Mouse (Mus musculus) stomach, embryonic 14.5 days (tissue): ENCODE data around the gene Ifnl3. TPM values are rescaled to one million over a fixed set of nuclear protein-coding genes. Genes with fewer than 3 reads are reported as not detected.
"Not testable (repeated sequence)": the region's sequence is repeated elsewhere in the genome, so short reads cannot be mapped to it uniquely, and the experiment has no call there.

Source experiments
- ATAC-seq: fragments of 200-750 bp; cut with Nextera tagmentation; 2 replicates; pipeline ENCODE4 v1.8.0; 2017; ENCODE audit warnings: low read depth, moderate TSS enrichment; ENCODE audit not compliant: insufficient number of reproducible peaks, insufficient read depth, low FRiP score
- H3K27ac ChIP-seq: fragments of 300-500 bp; sonication (generic); 2 replicates; pipeline ENCODE4 v1.5.1; 2014; ENCODE audit warnings: mild to moderate bottlenecking, low read length, moderate library complexity, mixed read lengths
- H3K27me3 ChIP-seq: fragments of 300-500 bp; sonication (generic); 2 replicates; pipeline ENCODE4 v1.6.1; 2014; ENCODE audit warnings: low read length, control low read depth, mixed read lengths; ENCODE audit not compliant: control insufficient read depth, insufficient read depth
- H3K36me3 ChIP-seq: fragments of 300-500 bp; sonication (generic); 2 replicates; pipeline ENCODE4 v1.6.1; 2014; ENCODE audit warnings: mild to moderate bottlenecking, control low read depth, low read length, moderate library complexity, mixed read lengths; ENCODE audit not compliant: control insufficient read depth, insufficient read depth
- H3K4me1 ChIP-seq: fragments of 300-500 bp; sonication (generic); 2 replicates; pipeline ENCODE4 v1.6.1; 2014; ENCODE audit warnings: low read length, control low read depth, mixed read lengths; ENCODE audit not compliant: control insufficient read depth, insufficient read depth
- H3K4me2 ChIP-seq: fragments of 300-500 bp; sonication (generic); replicated peaks from 2 replicates; pipeline ENCODE4 v1.6.1; 2014; ENCODE audit warnings: low read depth, low read length, control low read depth
- H3K4me3 ChIP-seq: fragments of 300-500 bp; sonication (generic); 2 replicates; pipeline ENCODE4 v1.5.1; 2014; ENCODE audit warnings: low read depth, low read length, control low read depth
- H3K9ac ChIP-seq: fragments of 300-500 bp; sonication (generic); replicated peaks from 2 replicates; pipeline ENCODE4 v1.6.1; 2014; ENCODE audit warnings: low read depth, mild to moderate bottlenecking, control low read depth, low read length, moderate library complexity, mixed read lengths
- H3K9me3 ChIP-seq: fragments of 300-500 bp; sonication (generic); 2 replicates; pipeline ENCODE4 v1.6.1; 2016; ENCODE audit warnings: low read depth, low read length, control low read depth; ENCODE audit not compliant: control insufficient read depth
- WGBS: fragments of 180-500 bp; shearing (Covaris S2); extraction: QIAGEN DNeasy Blood & Tissue Kit; methylation state at CpG from one replicate; pipeline ENCODE4 v1.1.7; 2014; 5-methylcytosine and 5-hydroxymethylcytosine counted together
- polyA plus RNA-seq: library from polyadenylated mRNA; unstranded; fragments of >200 nt; fragmentation: Nextera tagmentation; extraction: Ambion mirVana; gene quantifications from 2 replicates; pipeline ENCODE4 v1.2.1, GENCODE M21; 2014

The Ifnl3 gene
- not detected in 2 replicates for polyA plus RNA-seq

- ATAC-seq, H3K36me3 ChIP-seq, H3K4me2 ChIP-seq, H3K9ac ChIP-seq, H3K27me3 ChIP-seq, H3K4me1 ChIP-seq, H3K4me3 ChIP-seq, H3K9me3 ChIP-seq, H3K27ac ChIP-seq: not testable (repeated sequence)
- WGBS, result 73% methylated on average over 5 of the region's 6 CpGs
Observed at GRCm38 (mm10) chr7:28522536-28522935, at the start of gene Ifnl3. Ifnl3 (plus strand) TSS chr7:28522836.

GRCm38 (mm10) chr7:28476191-28476590, 46.4 kb upstream of the Ifnl3 start:
- H3K4me2 ChIP-seq, result no peak overlapping the region
- H3K36me3 ChIP-seq, result no peaks in the 10 kb centered on the region
- 84% methylated on average over 6 of the region's 6 CpGs for WGBS
- no peak overlapping the region for H3K9ac ChIP-seq
- H3K4me3 ChIP-seq, result no peak overlapping the region
- no peak overlapping the region for H3K27ac ChIP-seq
- no peaks in the 10 kb centered on the region for H3K9me3 ChIP-seq
- H3K4me1 ChIP-seq, result no peaks in the 10 kb centered on the region
- ATAC-seq, result no peak
- no peaks in the 10 kb centered on the region for H3K27me3 ChIP-seq

DNA sequence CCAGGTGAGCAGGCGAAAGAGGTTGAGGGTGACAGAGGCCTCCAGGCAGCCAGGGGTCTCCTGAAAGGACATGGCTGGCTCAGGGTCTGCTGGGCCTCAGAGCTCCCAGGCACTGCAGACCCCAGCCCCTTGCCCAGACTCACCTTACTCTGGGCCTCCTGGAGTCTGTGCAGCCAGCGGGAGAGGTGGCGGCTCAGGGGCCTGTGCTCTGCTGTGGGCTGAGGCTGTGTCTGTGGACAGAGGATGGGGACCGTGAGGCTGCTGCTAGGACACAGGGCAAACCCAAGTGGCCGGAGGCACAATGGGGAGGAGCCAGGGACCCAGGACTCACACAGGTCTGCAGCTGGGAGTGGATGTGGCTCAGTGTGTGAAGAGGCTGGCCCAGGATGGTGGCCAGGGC, 45.3 kb upstream of the Ifnl3 start:
- H3K27ac ChIP-seq, result no peak overlapping the region
- no peaks in the 10 kb centered on the region for H3K27me3 ChIP-seq
- no peak overlapping the region for H3K9ac ChIP-seq
- no peak overlapping the region for H3K4me3 ChIP-seq
- H3K4me1 ChIP-seq, result no peaks in the 10 kb centered on the region
- ATAC-seq, result 0 out of 2 replicates have a peak, but pooled peaks have one; percentile 42
- WGBS, result 83% methylated on average over 5 of the region's 5 CpGs
- H3K36me3 ChIP-seq, result no peaks in the 10 kb centered on the region
- H3K4me2 ChIP-seq, result no peak overlapping the region
- H3K9me3 ChIP-seq, result no peaks in the 10 kb centered on the region

DNA sequence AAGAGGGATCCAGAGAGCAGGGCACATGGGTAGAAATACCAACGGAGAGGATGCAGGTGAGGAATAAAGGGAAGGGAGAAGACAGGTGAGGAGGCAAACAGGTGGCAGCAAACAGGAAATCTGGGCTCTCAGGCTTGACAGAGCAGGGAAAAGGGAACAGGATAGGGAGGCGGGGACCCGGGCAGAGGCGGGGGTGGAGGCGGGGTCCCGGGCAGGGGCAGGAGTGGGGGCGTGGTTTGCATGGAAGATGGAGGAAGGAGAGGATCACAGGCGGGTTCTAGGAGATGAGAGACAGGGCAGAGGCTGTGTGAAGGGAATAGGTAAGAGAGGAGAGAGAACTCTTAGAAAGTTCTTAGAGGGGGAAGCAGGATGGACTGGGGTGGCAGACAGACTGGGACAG, 43.8 kb upstream of the Ifnl3 start:
- WGBS, result 8% methylated on average over 8 of the region's 8 CpGs
- peak; percentile 63 for ATAC-seq
- Histone ChIP-seq H3K27me3 (no peaks in the 10 kb centered on the region), H3K4me1 (no peaks in the 10 kb centered on the region), H3K36me3 (no peaks in the 10 kb centered on the region), H3K27ac (no peak overlapping the region), H3K9me3 (no peaks in the 10 kb centered on the region), H3K4me3 (no peak overlapping the region), H3K9ac (no peak overlapping the region), H3K4me2 (no peak overlapping the region)

DNA sequence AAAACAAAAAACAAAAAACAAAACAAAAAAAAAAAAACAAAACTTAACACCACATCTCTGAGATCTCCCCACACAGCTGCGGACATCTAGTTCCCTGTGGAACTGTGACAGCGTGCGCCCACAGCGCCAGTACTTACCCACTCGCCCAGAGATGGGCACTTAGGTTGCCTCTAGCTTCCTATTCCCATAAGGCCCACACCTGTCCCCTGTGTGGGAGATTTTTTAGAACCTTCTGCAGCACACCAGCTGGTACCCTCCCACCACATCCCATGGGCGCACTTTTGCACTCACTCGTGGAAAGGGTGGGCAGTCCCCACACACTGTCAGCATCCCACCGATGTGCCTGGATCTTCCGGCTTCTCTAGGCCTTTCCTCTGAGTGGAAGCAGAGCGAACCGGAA, 39.8 kb upstream of the Ifnl3 start:
- no peak for ATAC-seq
- Histone ChIP-seq H3K4me1 (no peaks in the 10 kb centered on the region), H3K9ac (no peak overlapping the region), H3K4me3 (no peak overlapping the region), H3K36me3 (no peaks in the 10 kb centered on the region), H3K27me3 (no peaks in the 10 kb centered on the region), H3K4me2 (no peak overlapping the region), H3K27ac (no peak overlapping the region), H3K9me3 (no peaks in the 10 kb centered on the region)
- WGBS, result 79% methylated on average over 11 of the region's 11 CpGs

- ATAC-seq, result no peak
- H3K4me3 ChIP-seq, result no peak overlapping the region
- H3K9me3 ChIP-seq, result no peaks in the 10 kb centered on the region
- no peaks in the 10 kb centered on the region for H3K4me1 ChIP-seq
- H3K9ac ChIP-seq, result no peak overlapping the region
- H3K4me2 ChIP-seq, result no peak overlapping the region
- no peaks in the 10 kb centered on the region for H3K36me3 ChIP-seq
- no peaks in the 10 kb centered on the region for H3K27me3 ChIP-seq
- 28% methylated on average over 4 of the region's 4 CpGs for WGBS
- no peak overlapping the region for H3K27ac ChIP-seq
Observed at GRCm38 (mm10) chr7:28484192-28484591, 38.4 kb upstream of the Ifnl3 start.

DNA sequence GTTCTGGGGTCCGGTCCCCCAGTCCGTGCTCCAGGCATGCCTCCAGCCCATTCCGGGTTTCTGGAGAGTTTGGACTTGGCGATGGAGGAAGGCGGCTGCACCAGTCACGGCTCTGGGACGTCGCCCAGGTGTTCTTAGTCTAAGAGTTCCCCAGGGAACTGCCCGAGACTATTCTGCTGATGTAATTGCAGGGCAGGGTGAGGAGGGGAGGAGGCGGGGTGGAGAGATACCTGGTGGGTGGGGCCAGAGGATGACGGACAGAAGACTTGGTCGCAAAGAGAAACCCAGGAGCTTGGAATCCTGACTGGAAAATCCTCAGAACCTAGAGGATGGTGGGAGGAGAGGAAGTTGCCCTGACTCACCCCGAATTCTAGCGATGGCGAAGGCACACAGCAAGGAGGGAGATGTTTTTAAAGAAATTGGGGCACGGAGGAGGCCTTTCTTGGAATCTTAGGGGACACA, 34.6 kb upstream of the Ifnl3 start:
- peak overlapping the region; percentile 55; the same call in 1 of the 2 replicates for H3K27ac ChIP-seq
- no peaks in the 10 kb centered on the region for H3K27me3 ChIP-seq
- H3K9ac ChIP-seq, result no peak overlapping the region
- ATAC-seq, result peak; percentile 73
- peak overlapping the region; percentile 17; the same call in 1 of the 2 replicates for H3K4me3 ChIP-seq
- no peaks in the 10 kb centered on the region for H3K4me1 ChIP-seq
- 2% methylated on average over 16 of the region's 16 CpGs for WGBS
- H3K9me3 ChIP-seq, result no peaks in the 10 kb centered on the region
- H3K36me3 ChIP-seq, result no peaks in the 10 kb centered on the region
- peak overlapping the region; percentile 43 for H3K4me2 ChIP-seq

- 3% methylated on average over 10 of the region's 10 CpGs for WGBS
Observed at GRCm38 (mm10) chr7:28490410-28490809, 32.2 kb upstream of the Ifnl3 start.

DNA sequence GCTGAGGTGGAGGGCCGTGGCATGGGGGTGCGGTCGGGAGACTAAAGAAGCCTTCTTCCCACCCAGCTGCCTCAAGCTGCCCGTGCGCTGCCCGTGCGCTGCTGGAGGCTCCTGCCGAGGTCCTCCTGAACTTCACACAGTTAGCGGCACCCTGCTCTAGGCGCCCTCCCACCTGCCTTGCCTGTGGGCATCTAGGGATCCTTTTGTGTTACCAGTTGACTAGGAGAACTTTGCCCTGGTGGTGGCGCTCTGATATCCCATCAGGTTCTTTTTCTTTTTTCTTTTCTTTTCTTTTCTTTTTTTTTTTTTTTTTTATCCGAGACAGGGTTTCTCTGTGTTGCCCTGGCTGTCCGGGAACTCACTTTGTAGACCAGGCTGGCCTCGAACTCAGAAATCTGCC, 31.7 kb upstream of the Ifnl3 start:
- WGBS, result 32% methylated on average over 14 of the region's 14 CpGs
- H3K9ac ChIP-seq, result no peak overlapping the region
- no peak for ATAC-seq

More at GRCm38 (mm10) chr7:28490410-28490809, 32.2 kb upstream of the Ifnl3 start:
- Histone ChIP-seq H3K4me1 (no peaks in the 10 kb centered on the region), H3K4me3 (no peak overlapping the region), H3K9ac (no peak overlapping the region), H3K4me2 (peak overlapping the region; percentile 20; the same call in 1 of the 2 replicates), H3K36me3 (no peaks in the 10 kb centered on the region), H3K9me3 (no peaks in the 10 kb centered on the region), H3K27ac (no peak overlapping the region), H3K27me3 (no peaks in the 10 kb centered on the region)
- ATAC-seq, result peak; percentile 72; the same call in 1 of the 2 replicates

More for the DNA sequence above, 31.7 kb upstream of the Ifnl3 start:
- Histone ChIP-seq H3K9me3 (no peaks in the 10 kb centered on the region), H3K4me1 (no peaks in the 10 kb centered on the region), H3K27me3 (no peaks in the 10 kb centered on the region), H3K4me3 (no peak overlapping the region), H3K36me3 (no peaks in the 10 kb centered on the region), H3K27ac (no peak overlapping the region), H3K4me2 (peak overlapping the region; percentile 20; the same call in 1 of the 2 replicates)
